Mouse (Mus musculus) heart, embryonic 10.5 days (tissue): ENCODE measurements at regions not wholly inside any gene's neighbourhood (a gene's known extent, or its start where the extent isn't known, plus 50 kb on each side); places are given as distances from the start of the nearest gene placed in this dataset.

ENCODE experiments used
- DNase-seq: peaks from one replicate; pipeline ENCODE4 v3.0.0-alpha.2; 2017; ENCODE audit warnings: low spot score
- H3K27ac ChIP-seq: fragments of 300-500 bp; sonication (generic); 2 replicates; pipeline ENCODE4 v1.5.1; 2016; ENCODE audit warnings: mild to moderate bottlenecking
- H3K27me3 ChIP-seq: fragments of 300-500 bp; sonication (generic); 2 replicates; pipeline ENCODE4 v1.6.1; 2016; ENCODE audit warnings: mild to moderate bottlenecking; ENCODE audit not compliant: poor library complexity, insufficient read depth, severe bottlenecking
- H3K36me3 ChIP-seq: fragments of 300-500 bp; sonication (generic); 2 replicates; pipeline ENCODE4 v1.6.1; 2016; ENCODE audit warnings: mild to moderate bottlenecking, moderate library complexity
- H3K4me1 ChIP-seq: fragments of 300-500 bp; sonication (generic); 2 replicates; pipeline ENCODE4 v1.6.1; 2016; ENCODE audit warnings: mild to moderate bottlenecking
- H3K4me3 ChIP-seq: fragments of 300-500 bp; sonication (generic); 2 replicates; pipeline ENCODE4 v1.5.1; 2016; ENCODE audit warnings: mild to moderate bottlenecking, moderate library complexity
- H3K9me3 ChIP-seq: fragments of 300-500 bp; sonication (generic); 2 replicates; pipeline ENCODE4 v1.6.1; 2016; ENCODE audit warnings: mild to moderate bottlenecking, moderate library complexity
- WGBS: fragments of 180-500 bp; shearing (Covaris S2); methylation state at CpG from one replicate; pipeline ENCODE4 v1.1.7; 2016; 5-methylcytosine and 5-hydroxymethylcytosine counted together

DNA sequence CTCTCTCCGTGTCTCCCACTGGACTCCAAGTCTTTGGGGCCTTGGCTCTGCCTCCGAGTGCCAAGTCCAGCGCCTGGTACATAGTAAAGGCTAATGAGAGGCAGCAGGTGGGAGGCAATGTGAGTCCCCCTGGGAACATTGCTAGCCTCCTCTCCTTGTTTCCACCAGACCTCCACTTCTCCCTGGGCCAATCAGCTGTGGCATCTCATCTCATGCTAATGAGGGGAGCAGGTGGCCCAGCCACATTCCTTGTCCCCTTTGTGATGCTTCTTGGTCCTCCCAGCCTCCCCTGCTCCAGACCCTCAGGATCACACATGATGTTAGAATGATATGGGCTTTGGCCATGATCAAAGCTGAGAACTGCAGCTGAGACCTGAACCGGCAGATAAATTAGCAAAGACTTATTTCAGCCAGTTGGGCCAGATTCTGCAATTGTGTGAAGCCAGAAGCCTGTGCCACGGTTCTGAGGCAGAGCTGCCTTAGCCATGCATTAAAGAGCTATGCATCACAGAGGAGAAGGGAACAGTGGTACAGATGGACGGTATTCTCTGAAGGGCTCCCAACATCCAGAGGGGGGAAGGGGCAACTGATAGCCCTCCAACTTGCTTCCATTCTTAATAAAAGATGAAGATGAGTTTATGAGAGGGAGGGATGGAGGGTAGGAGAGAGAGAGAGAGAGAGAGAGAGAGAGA lies 208.0 kb upstream of the Id2 start:
- Histone ChIP-seq H3K27ac (peak overlapping the region; percentile 60; the same call in 1 of the 2 replicates), H3K27me3 (no peaks in the 10 kb centered on the region), H3K4me3 (no peak overlapping the region), H3K9me3 (no peaks in the 10 kb centered on the region), H3K36me3 (no peaks in the 10 kb centered on the region), H3K4me1 (peaks cover 17% of the 10 kb centered on the region)
- 77% methylated on average over 6 of the region's 6 CpGs for WGBS
- DNase-seq = no peak

DNA sequence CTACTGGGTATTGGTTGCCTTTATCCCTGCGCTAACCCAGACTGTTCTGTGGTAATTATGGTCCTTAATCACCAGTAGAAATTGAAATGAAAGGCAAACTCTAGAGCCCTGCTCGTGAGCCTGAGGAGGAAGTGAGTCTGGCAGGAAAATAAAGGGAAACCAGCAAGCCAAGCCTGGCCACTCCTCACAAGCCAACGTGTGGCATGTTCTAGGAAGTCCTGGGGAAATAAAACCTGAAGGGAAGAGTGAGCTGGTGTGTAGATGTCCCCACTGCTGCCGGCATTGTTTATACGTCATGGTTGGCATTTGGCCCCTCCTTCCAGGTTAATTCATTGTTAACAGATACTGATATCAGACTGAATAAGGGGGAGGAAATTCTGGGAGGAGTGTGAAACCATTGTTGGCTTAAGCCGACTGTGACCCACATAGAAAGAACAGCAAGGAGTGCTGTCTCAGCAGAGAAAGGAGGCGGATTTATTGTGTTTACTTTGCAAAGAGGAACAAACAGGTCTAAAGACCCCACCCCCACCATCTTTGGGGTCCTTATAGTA lies 206.6 kb upstream of the Id2 start:
- Histone ChIP-seq H3K27me3 (no peaks in the 10 kb centered on the region), H3K27ac (peak overlapping the region; percentile 4; the same call in 1 of the 2 replicates), H3K9me3 (no peaks in the 10 kb centered on the region), H3K36me3 (no peaks in the 10 kb centered on the region), H3K4me1 (peaks cover 25% of the 10 kb centered on the region), H3K4me3 (no peak overlapping the region)
- 48% methylated on average over 7 of the region's 7 CpGs for WGBS
- DNase-seq = no peak

DNA sequence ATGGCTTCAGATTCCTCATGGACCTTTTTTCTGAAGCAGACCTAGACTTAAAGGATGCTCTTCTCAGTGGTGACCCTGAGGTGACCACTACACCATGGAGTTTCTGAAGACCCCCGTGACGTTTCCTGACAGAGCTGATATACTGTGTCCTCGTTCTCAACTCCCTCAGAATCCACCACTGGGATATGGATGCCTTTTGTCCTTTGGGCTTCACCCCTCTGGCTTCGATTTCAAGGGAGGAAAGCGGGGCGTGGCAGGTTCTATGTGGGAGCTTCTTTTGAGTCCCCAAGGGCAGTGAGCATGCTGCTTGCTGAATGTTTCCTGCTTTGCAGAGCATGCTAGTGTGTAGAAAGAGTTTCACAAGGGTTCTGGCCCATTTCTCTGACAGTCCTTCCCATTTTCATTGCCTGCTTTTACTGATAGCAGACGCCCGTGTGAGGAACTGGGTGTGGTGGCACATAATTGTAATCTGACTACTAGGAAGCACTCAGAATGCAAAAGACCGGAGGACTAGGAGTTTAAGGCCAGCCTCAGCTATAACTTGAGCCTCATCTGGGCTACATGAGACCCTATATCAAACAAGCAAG lies 204.0 kb upstream of the Id2 start:
- 61% methylated on average over 9 of the region's 9 CpGs for whole genome bisulfite sequencing
- peak overlapping the region; percentile 9; the same call in 1 of the 2 replicates for H3K27ac ChIP-seq
- H3K4me3 ChIP-seq = no peak overlapping the region
- H3K36me3 ChIP-seq = no peaks in the 10 kb centered on the region
- H3K4me1 ChIP-seq = peaks cover 38% of the 10 kb centered on the region
- no peaks in the 10 kb centered on the region for H3K9me3 ChIP-seq
- DNase-seq = no peak
- H3K27me3 ChIP-seq = no peaks in the 10 kb centered on the region

DNA sequence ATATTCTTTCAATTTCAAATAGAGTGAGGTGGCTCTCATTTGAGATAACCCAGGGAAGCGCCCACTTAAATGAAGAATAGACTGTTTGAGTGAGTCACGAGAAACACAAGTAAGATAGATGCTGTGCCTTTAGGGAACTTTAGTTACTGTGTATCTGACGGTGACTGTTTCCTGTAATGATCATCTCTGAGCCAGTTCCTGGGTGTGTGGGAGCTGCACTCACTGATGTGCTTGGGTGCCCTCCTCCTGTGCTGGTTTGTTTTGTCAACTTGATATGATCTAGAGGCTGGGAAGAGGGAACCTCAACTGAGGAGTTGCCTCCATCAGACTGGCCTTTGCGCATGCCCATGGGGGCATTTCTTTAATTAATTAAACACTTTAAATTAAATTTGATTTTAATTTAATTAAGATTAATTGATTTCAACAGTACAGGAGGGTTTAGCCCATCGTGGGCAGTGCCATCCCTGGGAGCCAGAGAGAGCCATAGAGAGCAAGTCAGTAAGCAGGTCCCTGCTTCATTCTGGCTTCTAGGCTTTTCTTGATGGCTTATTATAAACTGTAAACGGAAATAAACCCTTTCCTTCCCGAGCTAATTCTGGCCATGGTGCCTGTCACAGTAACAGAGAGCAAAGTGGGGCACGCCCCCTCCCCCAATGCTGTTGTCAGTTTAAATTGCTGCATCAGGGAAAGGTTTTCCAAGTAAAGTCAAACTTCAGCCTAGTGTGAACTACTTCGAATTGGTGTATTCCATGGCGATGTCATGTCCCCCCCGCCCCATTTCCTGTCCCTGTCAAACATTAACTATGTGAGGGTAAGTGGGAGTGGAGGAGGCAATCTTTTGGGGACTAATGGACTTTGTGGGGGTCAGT lies 202.9 kb upstream of the Id2 start:
- Histone ChIP-seq H3K4me3 (no peak overlapping the region), H3K36me3 (no peaks in the 10 kb centered on the region), H3K27me3 (no peaks in the 10 kb centered on the region), H3K9me3 (no peaks in the 10 kb centered on the region), H3K27ac (peak overlapping the region; percentile 26), H3K4me1 (peaks cover 38% of the 10 kb centered on the region)
- DNase-seq = no peak
- 64% methylated on average over 11 of the region's 11 CpGs for whole genome bisulfite sequencing

DNA sequence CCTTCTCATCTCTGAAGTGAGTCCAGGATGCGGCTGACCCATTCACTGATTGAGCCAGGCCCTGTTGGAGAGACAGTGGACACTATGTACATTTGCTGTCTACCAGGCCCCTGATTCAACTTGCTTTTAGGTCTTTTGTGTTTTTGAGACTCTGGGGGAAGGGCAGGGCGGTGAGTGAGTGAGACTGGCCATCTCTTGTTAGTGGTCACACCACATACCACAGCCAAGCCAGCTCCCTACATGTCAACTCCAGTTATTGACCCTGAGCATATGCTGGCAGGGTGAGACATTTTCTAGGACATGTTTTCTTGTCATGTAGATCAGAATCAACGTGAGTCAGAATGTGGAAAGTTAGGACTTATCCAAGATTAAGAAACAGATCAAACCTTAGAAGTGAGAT lies 201.8 kb upstream of the Id2 start:
- no peak for DNase-seq
- peaks cover 43% of the 10 kb centered on the region for H3K4me1 ChIP-seq
- H3K36me3 ChIP-seq = no peaks in the 10 kb centered on the region
- H3K27ac ChIP-seq = peak overlapping the region; percentile 71
- no peaks in the 10 kb centered on the region for H3K27me3 ChIP-seq
- H3K9me3 ChIP-seq = no peaks in the 10 kb centered on the region
- WGBS = 83% methylated on average over 3 of the region's 3 CpGs
- H3K4me3 ChIP-seq = no peak overlapping the region

DNA sequence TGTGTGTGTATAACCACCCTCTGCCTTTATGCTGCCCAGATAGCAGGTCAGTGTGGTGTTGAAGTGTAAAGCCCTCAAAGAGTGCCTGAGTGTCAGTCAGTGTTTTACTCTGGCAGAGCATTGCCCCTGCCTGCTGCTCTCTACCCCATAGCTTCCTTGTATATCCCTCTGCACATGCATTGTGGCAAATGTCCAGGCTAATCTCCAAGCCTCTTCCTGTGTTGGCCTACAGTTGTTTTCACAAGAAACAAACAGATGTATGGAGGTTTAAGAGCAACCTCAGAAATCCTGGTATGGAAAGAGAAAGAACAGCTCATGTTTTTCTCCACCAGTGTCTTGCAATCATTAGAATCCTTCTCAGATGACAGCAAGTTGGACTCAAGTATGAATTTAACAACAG lies 201.0 kb upstream of the Id2 start:
- no peak for DNase-seq
- Histone ChIP-seq H3K4me1 (peaks cover 48% of the 10 kb centered on the region), H3K27me3 (no peaks in the 10 kb centered on the region), H3K9me3 (no peaks in the 10 kb centered on the region), H3K27ac (peak overlapping the region; percentile 64), H3K36me3 (no peaks in the 10 kb centered on the region), H3K4me3 (no peak overlapping the region)

DNA sequence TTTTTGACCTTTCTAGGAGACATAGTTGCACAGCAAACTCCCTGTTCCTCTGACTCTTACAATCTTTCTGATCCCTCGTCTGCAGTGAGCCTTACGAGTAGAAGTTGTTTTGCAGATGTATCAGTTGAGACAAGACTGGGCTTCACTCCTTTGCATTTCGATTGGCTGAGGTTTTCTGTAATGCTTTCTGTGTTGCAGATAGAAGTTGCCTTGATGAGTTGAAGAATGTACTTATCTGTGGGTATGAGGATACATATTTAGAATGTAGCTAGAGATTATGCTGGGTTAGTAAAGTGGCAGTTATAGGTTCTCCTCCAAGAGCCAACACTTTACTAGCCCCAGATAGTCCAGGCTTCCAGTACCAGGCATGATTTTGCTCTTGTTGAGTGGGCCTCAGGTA lies 199.7 kb upstream of the Id2 start:
- no peaks in the 10 kb centered on the region for H3K9me3 ChIP-seq
- no peak for DNase-seq
- no peaks in the 10 kb centered on the region for H3K36me3 ChIP-seq
- H3K27ac ChIP-seq = peak overlapping the region; percentile 33; the same call in 1 of the 2 replicates
- no peak overlapping the region for H3K4me3 ChIP-seq
- H3K4me1 ChIP-seq = peaks cover 60% of the 10 kb centered on the region
- 85% methylated on average over 3 of the region's 3 CpGs for WGBS
- no peaks in the 10 kb centered on the region for H3K27me3 ChIP-seq

DNA sequence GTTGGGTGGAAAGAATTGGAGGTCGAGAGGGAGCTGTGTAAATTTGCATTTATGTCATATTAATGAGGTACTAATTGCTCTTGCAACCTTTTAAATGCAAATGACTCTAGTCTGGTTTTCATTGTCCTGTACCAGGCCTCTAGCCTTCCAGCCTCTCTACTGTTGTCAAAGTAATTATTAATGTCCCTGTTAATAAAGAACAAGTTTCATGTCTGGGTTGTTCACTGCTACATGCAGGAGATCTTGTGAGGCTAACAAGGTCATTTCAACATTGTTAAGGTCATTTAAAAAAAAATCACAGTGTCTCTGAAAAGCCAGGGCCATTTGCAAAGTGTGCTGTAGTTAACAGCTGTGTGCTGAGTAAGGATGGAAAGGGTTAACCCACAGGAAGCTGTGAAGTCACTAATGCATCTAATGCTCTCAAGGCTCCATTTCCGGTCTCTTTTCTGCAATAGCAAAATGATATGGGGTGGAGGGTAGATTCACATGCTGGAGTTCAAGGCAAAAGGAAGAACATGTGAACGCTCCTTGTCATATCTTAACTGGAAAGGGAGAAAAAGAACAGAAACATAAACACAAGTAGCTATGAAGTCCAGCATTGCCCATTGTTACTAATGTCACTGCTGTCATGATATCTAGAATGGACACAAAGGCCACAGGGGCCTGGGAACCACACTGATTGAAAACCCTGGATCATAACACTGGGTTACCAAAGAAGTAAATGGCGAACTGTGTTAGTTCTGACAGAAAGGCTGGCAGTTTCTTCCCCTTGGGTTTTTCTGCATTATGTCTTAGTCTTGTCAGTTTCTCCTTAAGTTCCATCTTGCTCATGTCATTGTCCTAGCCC lies 197.5 kb upstream of the Id2 start:
- H3K4me1 ChIP-seq = peaks cover 44% of the 10 kb centered on the region

DNA sequence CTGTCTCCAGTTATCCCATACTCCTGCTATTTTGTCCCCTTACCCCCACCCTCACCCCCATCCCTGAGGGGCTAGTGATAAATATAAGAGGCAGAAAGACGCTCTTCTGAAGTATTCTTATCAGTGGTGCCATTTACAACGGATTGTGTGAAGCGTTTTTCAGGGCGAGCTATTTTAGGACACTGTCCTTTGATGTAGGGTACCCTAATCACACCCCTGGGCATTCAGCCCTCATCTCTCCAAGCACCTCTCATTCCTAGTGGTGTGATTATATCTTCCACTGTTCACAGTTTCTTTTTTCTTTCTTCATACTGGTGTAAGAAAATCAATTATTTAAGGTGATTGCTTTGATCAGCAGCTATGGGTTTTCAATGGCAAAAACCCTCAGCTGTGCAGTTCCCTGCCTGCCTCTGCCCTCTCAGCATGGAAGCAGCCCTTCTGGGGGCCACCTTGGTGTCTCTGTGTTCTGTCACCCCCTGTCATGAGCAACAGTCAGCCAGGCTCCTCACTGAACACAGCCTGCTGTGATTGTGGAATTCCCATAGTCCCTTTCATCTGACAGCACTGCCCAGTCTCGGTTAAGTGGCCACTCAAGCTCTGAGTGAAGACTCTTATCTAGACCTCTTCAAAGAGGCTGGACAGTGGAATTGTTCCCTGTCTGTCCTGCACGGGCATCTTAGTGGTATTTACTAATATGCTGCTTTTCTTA lies 196.7 kb upstream of the Id2 start:
- H3K4me3 ChIP-seq = no peak overlapping the region
- peaks cover 41% of the 10 kb centered on the region for H3K4me1 ChIP-seq
- 5% methylated on average over 6 of the region's 6 CpGs for WGBS
- DNase-seq = peak; percentile 94
- H3K9me3 ChIP-seq = no peaks in the 10 kb centered on the region
- peak overlapping the region; percentile 74 for H3K27ac ChIP-seq
- H3K36me3 ChIP-seq = no peaks in the 10 kb centered on the region
- no peaks in the 10 kb centered on the region for H3K27me3 ChIP-seq

More for the DNA sequence above, 197.5 kb upstream of the Id2 start:
- peak overlapping the region; percentile 74 for H3K27ac ChIP-seq
- no peak overlapping the region for H3K4me3 ChIP-seq
- no peaks in the 10 kb centered on the region for H3K36me3 ChIP-seq
- no peaks in the 10 kb centered on the region for H3K9me3 ChIP-seq
- DNase-seq = no peak
- no peaks in the 10 kb centered on the region for H3K27me3 ChIP-seq
- 39% methylated on average over 4 of the region's 4 CpGs for WGBS

DNA sequence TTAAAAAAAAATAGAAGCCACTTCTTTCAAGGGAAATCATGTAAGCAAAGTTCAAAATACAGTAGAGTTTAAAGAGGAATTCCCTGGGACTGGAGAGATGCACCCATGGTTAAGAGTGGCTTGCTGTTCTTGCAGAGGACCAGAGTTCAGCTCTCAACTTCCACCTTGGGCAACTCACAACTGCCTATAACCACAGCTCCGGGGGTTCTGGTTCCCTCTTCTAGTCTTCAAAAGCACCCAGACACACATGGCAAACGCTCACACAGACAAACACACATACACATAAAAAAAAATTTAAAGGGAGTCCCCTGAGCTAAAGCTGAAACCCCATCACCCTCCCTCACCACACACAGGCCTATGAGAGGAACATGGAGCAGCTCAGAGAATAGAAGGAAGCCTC lies 192.4 kb upstream of the Id2 start:
- Histone ChIP-seq H3K27ac (no peak overlapping the region), H3K9me3 (no peaks in the 10 kb centered on the region), H3K4me3 (no peak overlapping the region), H3K4me1 (peaks cover 24% of the 10 kb centered on the region), H3K36me3 (no peaks in the 10 kb centered on the region), H3K27me3 (no peaks in the 10 kb centered on the region)
- no peak for DNase-seq
- 83% methylated on average over 2 of the region's 2 CpGs for WGBS

DNA sequence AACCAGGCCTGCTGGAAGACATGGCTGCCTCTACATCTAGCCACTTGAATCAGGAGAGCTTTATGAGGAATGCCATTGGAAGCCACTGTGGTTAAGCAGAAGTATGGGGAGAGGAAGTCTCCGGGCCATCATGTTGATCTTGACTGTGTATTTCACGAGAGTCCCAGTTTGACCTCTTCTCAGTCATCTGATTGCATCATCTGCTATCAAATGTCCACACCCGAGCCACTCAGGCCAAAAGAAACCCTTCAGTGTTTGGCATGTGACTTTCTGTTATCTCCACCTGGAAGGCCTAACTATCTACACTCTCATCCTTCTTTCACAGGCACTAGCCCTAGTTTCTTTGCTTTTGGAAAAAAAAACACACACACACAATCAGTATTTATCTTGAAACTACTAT lies 186.9 kb upstream of the Id2 start:
- Histone ChIP-seq H3K27ac (no peak overlapping the region), H3K36me3 (no peaks in the 10 kb centered on the region), H3K4me1 (no peaks in the 10 kb centered on the region), H3K4me3 (no peak overlapping the region), H3K27me3 (no peaks in the 10 kb centered on the region), H3K9me3 (no peaks in the 10 kb centered on the region)
- 51% methylated on average over 3 of the region's 3 CpGs for WGBS
- DNase-seq = no peak

DNA sequence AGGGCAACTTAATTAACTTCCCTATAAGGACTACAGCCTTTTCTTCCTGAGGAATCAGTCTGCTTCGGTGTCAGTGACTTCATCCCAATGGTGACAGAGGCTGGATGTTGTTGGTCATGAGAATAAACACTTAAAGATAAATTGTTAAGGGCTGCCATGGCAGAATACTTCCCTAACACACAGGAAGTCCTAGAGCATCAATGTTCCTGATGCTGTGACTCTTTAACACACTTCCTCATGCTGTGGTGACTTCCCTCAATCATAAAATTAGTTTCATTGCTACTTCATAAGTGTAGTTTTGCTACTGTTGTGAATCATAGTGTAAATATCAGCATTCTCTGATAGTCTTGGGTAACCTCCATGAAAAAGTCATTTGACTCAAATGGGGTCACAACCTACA lies 184.5 kb upstream of the Id2 start:
- Histone ChIP-seq H3K36me3 (no peaks in the 10 kb centered on the region), H3K4me3 (no peak overlapping the region), H3K9me3 (no peaks in the 10 kb centered on the region), H3K27me3 (no peaks in the 10 kb centered on the region), H3K27ac (no peak overlapping the region), H3K4me1 (peaks cover 4% of the 10 kb centered on the region; the same call in 1 of the 2 replicates)
- DNase-seq = no peak
- 77% methylated on average over 1 of the region's 1 CpGs for WGBS
